In genomic region chr13:98316140-98316479, GRCm38 (mm10) we compare ENCODE assay signal across 9 mouse cellular contexts. TPM values are rescaled to one million over a fixed set of nuclear protein-coding genes. Genes with fewer than 3 reads are reported as not detected.
DNase-seq lines count a peak whose midpoint lies in the region; ATAC-seq and TF ChIP-seq lines count a peak whose summit lies in the region.
"Had no signal": no experiment of that assay in that cellular context is flagged by ENCODE, and none has a peak within 500 bp of the region (broad histone marks: within the 10 kb centered on the region; RNA-seq: fewer than 3 reads in every experiment).

No protein-coding gene starts in this region.

- peaks cover 55% of the 10 kb centered on the region for H3K79me3 ChIP-seq in C2C12 (ENCODE audit: low read depth)

- ATAC-seq in heart, embryonic 11.5 days (replicated peaks; ENCODE audit: insufficient number of reproducible peaks, low FRiP score, low TSS enrichment) = no peak
- ATAC-seq in liver, embryonic 12.5 days = no peak

- peaks cover 61% of the 10 kb centered on the region for H3K79me2 ChIP-seq in C2C12 (ENCODE audit: control insufficient read depth, insufficient read depth)

- WGBS in heart, embryonic 11.5 days (ENCODE audit: insufficient replicate concordance) = 2% methylated on average over 15 of the region's 17 CpGs
- 1% methylated on average over 17 of the region's 17 CpGs for WGBS in forebrain, embryonic 10.5 days
- WGBS in liver, embryonic 12.5 days (ENCODE audit: insufficient replicate concordance) = 0% methylated on average over 17 of the region's 17 CpGs

- peak overlapping the region; percentile 97 for H3ac ChIP-seq in C2C12 (ENCODE audit: control insufficient read depth, insufficient read length, low read depth)

- TF ChIP-seq CTCF in C2C12 (IDR thresholded peaks at IDR 0.05; ENCODE audit: control insufficient read depth, insufficient read depth, insufficient read length) = no peak

- H3K4me1 ChIP-seq in heart, embryonic 11.5 days (ENCODE audit: control insufficient read depth, insufficient read depth, low read length) = peaks cover 10% of the 10 kb centered on the region
- peaks cover 21% of the 10 kb centered on the region for H3K4me1 ChIP-seq in forebrain, embryonic 10.5 days
- peaks cover 30% of the 10 kb centered on the region for H3K4me1 ChIP-seq in liver, embryonic 12.5 days

- DNase-seq in heart, postnatal 4 days = no peak
- DNase-seq in forebrain, embryonic 10.5 days (ENCODE audit: extremely low spot score, low spot score) = no peak
- DNase-seq in ovary, adult 18-20 months (ENCODE audit: low spot score) = no peak
- DNase-seq in layer of hippocampus, adult 18-20 months (ENCODE audit: low spot score in 2 of 2) = no peak
- DNase-seq in ovary, postnatal 10 days (ENCODE audit: low spot score) = no peak

- H3K36me3 ChIP-seq in heart, embryonic 11.5 days (ENCODE audit: control insufficient read depth, insufficient read depth, low read length) = peaks cover 14% of the 10 kb centered on the region
- H3K36me3 ChIP-seq in C2C12 (ENCODE audit: control insufficient read depth, insufficient read depth) = peaks cover 49% of the 10 kb centered on the region
- H3K36me3 ChIP-seq in forebrain, embryonic 10.5 days (replicated peaks) = peaks cover 41% of the 10 kb centered on the region
- H3K36me3 ChIP-seq in liver, embryonic 12.5 days = peaks cover 39% of the 10 kb centered on the region

- H3K4me3 ChIP-seq in heart, embryonic 11.5 days (ENCODE audit: low read depth, low read length) = peak overlapping the region; percentile 100
- H3K4me3 ChIP-seq in C2C12 (ENCODE audit: insufficient read depth, poor library complexity, severe bottlenecking) = peak overlapping the region; percentile 92
- H3K4me3 ChIP-seq in forebrain, embryonic 10.5 days = peak overlapping the region; percentile 100
- peak overlapping the region; percentile 100 for H3K4me3 ChIP-seq in liver, embryonic 12.5 days

- H3K27ac ChIP-seq in heart, embryonic 11.5 days (ENCODE audit: low read depth, low read length) = peak overlapping the region; percentile 95
- peak overlapping the region; percentile 99 for H3K27ac ChIP-seq in forebrain, embryonic 10.5 days
- peak overlapping the region; percentile 91 for H3K27ac ChIP-seq in liver, embryonic 12.5 days

- peak overlapping the region; percentile 99 for H3K9ac ChIP-seq in heart, embryonic 11.5 days (ENCODE audit: low read depth, low read length)
- H3K9ac ChIP-seq in liver, embryonic 12.5 days = peak overlapping the region; percentile 99

- no peaks in the 10 kb centered on the region for H3K27me3 ChIP-seq in heart, embryonic 11.5 days (ENCODE audit: control insufficient read depth, insufficient read depth, low read length)
- no peaks in the 10 kb centered on the region for H3K27me3 ChIP-seq in C2C12 (ENCODE audit: control insufficient read depth, insufficient read depth, insufficient read length)
- no peaks in the 10 kb centered on the region for H3K27me3 ChIP-seq in forebrain, embryonic 10.5 days (ENCODE audit: poor library complexity, severe bottlenecking)
- H3K27me3 ChIP-seq in liver, embryonic 12.5 days (replicated peaks) = no peaks in the 10 kb centered on the region

- peak overlapping the region; percentile 82 for H3K4me2 ChIP-seq in heart, embryonic 11.5 days
- H3K4me2 ChIP-seq in liver, embryonic 12.5 days = peak overlapping the region; percentile 81

- no peaks in the 10 kb centered on the region for H3K9me3 ChIP-seq in heart, embryonic 11.5 days (replicated peaks; ENCODE audit: control insufficient read depth, low read length)
- H3K9me3 ChIP-seq in forebrain, embryonic 10.5 days = no peaks in the 10 kb centered on the region
- H3K9me3 ChIP-seq in liver, embryonic 12.5 days (replicated peaks) = no peaks in the 10 kb centered on the region

TF ChIP-seq in C2C12, 6 proteins besides CTCF, POLR2A, EP300 and RAD21:
- TF ChIP-seq CEBPB (IDR thresholded peaks at IDR 0.05; ENCODE audit: low read depth) (no peak), USF1 (IDR thresholded peaks at IDR 0.05; ENCODE audit: low read depth) (no peak), MAX (IDR thresholded peaks at IDR 0.05) (no peak), MYOD1 (IDR thresholded peaks at IDR 0.05; ENCODE audit: control insufficient read depth, insufficient read length, low read depth) (no peak), FOSL1 (IDR thresholded peaks at IDR 0.05; ENCODE audit: insufficient read depth, low read length, poor library complexity, severe bottlenecking) (no peak), MYOG (IDR thresholded peaks at IDR 0.05; ENCODE audit: control insufficient read depth, extremely low read depth, insufficient read length) (no peak)

RNA-seq across cellular contexts. Expression of gene Btf3, which starts 0.7 kb away (rescaled TPM):
- polyA plus RNA-seq in heart, embryonic 11.5 days (2014; fragmentation: Nextera tagmentation; extraction: Ambion mirVana) = 523 and 573 TPM in 2 replicates
- 100 to 1,000 TPM; 291 to 301 TPM for total RNA-seq in heart, postnatal 4 days (2021)
- polyA plus RNA-seq in C2C12 (2012; fragmentation: generic; extraction: Trizol) = 1,114 TPM
- 756 and 758 TPM in 2 replicates for polyA plus RNA-seq in forebrain, embryonic 10.5 days (2016; fragmentation: Nextera tagmentation; extraction: Ambion mirVana)
- 552 and 568 TPM in 2 replicates for polyA plus RNA-seq in liver, embryonic 12.5 days (2016; fragmentation: Nextera tagmentation; extraction: Ambion mirVana)
- total RNA-seq in layer of hippocampus, adult 18-20 months (2021) = 100 to 1,000 TPM; 198 to 207 TPM

RNA-seq across cellular contexts. Expression of gene Gm21976, which starts 36.4 kb away (rescaled TPM):
- not detected in 2 replicates for polyA plus RNA-seq in heart, embryonic 11.5 days (2014; fragmentation: Nextera tagmentation; extraction: Ambion mirVana)
- not detected for total RNA-seq in heart, postnatal 4 days (2021)
- polyA plus RNA-seq in C2C12 (2012; fragmentation: generic; extraction: Trizol) = not detected
- not detected in 2 replicates for polyA plus RNA-seq in forebrain, embryonic 10.5 days (2016; fragmentation: Nextera tagmentation; extraction: Ambion mirVana)
- polyA plus RNA-seq in liver, embryonic 12.5 days (2016; fragmentation: Nextera tagmentation; extraction: Ambion mirVana) = not detected in 2 replicates
- total RNA-seq in layer of hippocampus, adult 18-20 months (2021) = not detected
- polyA plus RNA-seq: frontal cortex, adult 2 months had no signal

RNA-seq across cellular contexts. Expression of gene Foxd1, which starts 37.9 kb away (rescaled TPM):
- polyA plus RNA-seq in heart, embryonic 11.5 days (2014; fragmentation: Nextera tagmentation; extraction: Ambion mirVana) = 0.13 and 0.20 TPM in 2 replicates
- total RNA-seq in heart, postnatal 4 days (2021) = under 1 TPM; 0.14 to 0.24 TPM
- polyA plus RNA-seq in C2C12 (2012; fragmentation: generic; extraction: Trizol) = 0.14 TPM
- 2.9 and 3.1 TPM in 2 replicates for polyA plus RNA-seq in forebrain, embryonic 10.5 days (2016; fragmentation: Nextera tagmentation; extraction: Ambion mirVana)
- not detected in 2 replicates for polyA plus RNA-seq in liver, embryonic 12.5 days (2016; fragmentation: Nextera tagmentation; extraction: Ambion mirVana)
- total RNA-seq in layer of hippocampus, adult 18-20 months (2021) = 1 to 10 TPM in 1 of 2 experiments, under 1 TPM in 1; 0.68 to 1.1 TPM

RNA-seq across cellular contexts. Expression of gene Ankra2, which starts 53.2 kb away (rescaled TPM):
- 18.0 and 21.0 TPM in 2 replicates for polyA plus RNA-seq in heart, embryonic 11.5 days (2014; fragmentation: Nextera tagmentation; extraction: Ambion mirVana)
- total RNA-seq in heart, postnatal 4 days (2021) = 10 to 100 TPM; 20.8 to 21.8 TPM
- 4.7 TPM for polyA plus RNA-seq in C2C12 (2012; fragmentation: generic; extraction: Trizol)
- 14.7 and 15.7 TPM in 2 replicates for polyA plus RNA-seq in forebrain, embryonic 10.5 days (2016; fragmentation: Nextera tagmentation; extraction: Ambion mirVana)
- 11.6 and 11.7 TPM in 2 replicates for polyA plus RNA-seq in liver, embryonic 12.5 days (2016; fragmentation: Nextera tagmentation; extraction: Ambion mirVana)
- 10 to 100 TPM; 49.1 to 50.0 TPM for total RNA-seq in layer of hippocampus, adult 18-20 months (2021)

RNA-seq across cellular contexts. Expression of gene Utp15, which starts 53.3 kb away (rescaled TPM):
- polyA plus RNA-seq in heart, embryonic 11.5 days (2014; fragmentation: Nextera tagmentation; extraction: Ambion mirVana) = 19.9 and 22.3 TPM in 2 replicates
- 10 to 100 TPM in 1 of 2 experiments, 1 to 10 TPM in 1; 9.7 to 11.6 TPM for total RNA-seq in heart, postnatal 4 days (2021)
- 13.7 TPM for polyA plus RNA-seq in C2C12 (2012; fragmentation: generic; extraction: Trizol)
- polyA plus RNA-seq in forebrain, embryonic 10.5 days (2016; fragmentation: Nextera tagmentation; extraction: Ambion mirVana) = 50.7 and 53.6 TPM in 2 replicates
- polyA plus RNA-seq in liver, embryonic 12.5 days (2016; fragmentation: Nextera tagmentation; extraction: Ambion mirVana) = 26.9 and 28.4 TPM in 2 replicates
- 10 to 100 TPM; 22.3 to 23.2 TPM for total RNA-seq in layer of hippocampus, adult 18-20 months (2021)
